Mouse (Mus musculus): ENCODE measurements around the gene Cttn.

- no peak for TF ChIP-seq CTCF (IDR thresholded peaks at IDR 0.05; ENCODE audit: control insufficient read depth, insufficient read depth, insufficient read length)
- no peak for TF ChIP-seq FOSL1 (IDR thresholded peaks at IDR 0.05; ENCODE audit: insufficient read depth, low read length, poor library complexity, severe bottlenecking)
- TF ChIP-seq USF1 (IDR thresholded peaks at IDR 0.05; ENCODE audit: low read depth), result no peak
- no peak for TF ChIP-seq MAX (IDR thresholded peaks at IDR 0.05)
These were observed 61.1 kb downstream of the Cttn start for GRCm38 (mm10) chr7:144409682-144410081.

Data from C2C12 (cell line).